Mouse (Mus musculus): Measurements from ENCODE around the gene Usp18.

Gene Usp18

DNA sequence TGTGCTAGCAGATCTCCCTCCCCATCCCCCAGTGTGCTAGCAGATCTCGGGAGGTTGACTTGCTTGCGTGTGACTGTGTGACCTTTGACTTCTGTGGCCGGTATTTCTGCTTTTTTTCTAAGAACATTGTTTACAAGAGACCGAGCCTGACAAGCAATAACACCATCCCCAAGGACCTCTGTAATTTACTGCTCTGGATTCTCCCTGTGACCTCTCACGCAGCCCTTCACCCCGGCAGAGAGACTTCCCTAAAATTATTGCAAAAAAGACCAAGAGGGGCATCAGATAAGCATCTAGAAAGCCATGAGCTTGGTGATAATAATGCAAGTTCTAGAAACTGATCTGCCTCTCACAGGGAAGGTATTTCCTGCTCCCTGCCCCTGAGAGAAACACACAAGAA is 20.7 kb upstream of the Usp18 start:
- DNase-seq (ENCODE audit: low read depth), result peak; percentile 29

DNA sequence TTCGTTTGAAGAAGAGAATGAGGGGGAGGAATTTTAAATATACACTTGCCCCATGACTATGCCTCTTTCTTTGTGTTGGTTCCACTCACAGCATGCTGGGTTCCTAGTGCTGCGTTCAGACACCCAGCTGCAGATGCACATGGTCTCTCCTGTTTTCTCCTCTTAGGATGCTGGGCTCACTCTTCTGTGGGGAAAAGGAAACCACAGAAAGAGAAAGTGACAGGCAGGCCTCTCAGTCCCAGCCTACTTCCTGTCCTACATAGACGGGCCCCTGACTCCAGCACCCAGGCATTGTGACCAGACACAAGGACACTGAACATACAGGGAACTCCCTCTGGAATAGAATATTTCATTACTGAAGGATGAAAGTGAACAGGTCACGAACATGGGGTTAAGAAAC is 19.7 kb upstream of the Usp18 start:
- DNase-seq (ENCODE audit: low read depth), result peak; percentile 62

DNA sequence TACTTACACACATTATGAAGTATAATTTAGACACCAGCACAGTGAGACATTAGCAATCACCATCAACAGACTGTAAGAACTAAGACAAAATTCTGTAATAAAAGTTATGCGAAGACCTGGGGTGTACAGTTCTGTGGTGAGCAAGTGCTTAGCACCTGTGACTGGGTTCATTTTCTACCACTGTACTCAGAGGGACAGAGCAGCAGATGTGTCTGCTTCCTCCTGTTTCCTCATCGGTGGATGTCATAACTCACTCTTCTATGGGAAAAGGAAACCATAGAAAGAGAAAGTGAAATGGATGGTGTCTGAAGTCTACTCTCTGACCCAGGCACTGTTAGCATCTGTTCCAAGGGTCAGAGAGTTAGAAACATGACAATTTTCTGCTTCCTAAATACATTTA is 19.0 kb upstream of the Usp18 start:
- peak; percentile 42 for DNase-seq (ENCODE audit: low read depth)

DNA sequence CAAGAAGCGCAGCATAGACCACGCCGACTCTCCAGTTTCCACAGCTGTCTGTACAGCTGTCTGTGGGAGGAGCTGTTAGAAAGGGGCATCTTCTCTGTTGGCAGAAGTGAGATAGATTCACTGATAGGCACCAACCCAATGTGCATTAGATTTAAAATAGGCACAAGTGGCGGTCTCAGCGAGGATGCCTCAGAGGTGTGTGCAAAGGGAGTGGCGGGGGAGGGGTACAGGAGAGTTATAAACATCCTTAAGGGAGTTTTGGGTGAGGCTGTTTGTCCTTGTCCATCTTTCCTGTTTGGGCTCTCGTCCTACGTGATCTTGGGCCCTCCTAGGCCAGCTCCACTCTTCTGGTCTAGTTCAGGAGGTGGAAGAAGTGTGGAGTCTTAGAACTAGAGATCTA is 17.3 kb upstream of the Usp18 start:
- DNase-seq (ENCODE audit: low read depth), result peak; percentile 29

DNA sequence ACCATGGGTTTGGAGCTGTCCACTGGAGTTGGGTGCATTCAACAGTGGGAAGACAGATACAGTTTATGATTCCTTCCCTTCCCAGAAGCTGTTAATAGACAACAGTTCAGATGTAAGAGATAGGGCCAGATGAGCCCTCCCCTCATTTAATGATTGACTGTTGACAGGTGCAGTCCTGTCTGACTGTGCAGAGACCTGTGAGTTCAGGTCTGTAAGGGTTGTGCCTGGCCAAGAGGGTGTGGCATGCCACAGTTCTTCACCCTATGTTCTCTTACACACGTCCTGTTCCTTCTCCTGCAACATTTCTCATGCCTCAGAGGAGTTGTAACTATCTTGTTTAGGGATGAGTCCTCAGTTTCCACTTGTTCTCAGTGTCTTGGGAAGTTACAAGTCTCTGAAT is 13.1 kb upstream of the Usp18 start:
- DNase-seq (ENCODE audit: low read depth), result no peak

DNA sequence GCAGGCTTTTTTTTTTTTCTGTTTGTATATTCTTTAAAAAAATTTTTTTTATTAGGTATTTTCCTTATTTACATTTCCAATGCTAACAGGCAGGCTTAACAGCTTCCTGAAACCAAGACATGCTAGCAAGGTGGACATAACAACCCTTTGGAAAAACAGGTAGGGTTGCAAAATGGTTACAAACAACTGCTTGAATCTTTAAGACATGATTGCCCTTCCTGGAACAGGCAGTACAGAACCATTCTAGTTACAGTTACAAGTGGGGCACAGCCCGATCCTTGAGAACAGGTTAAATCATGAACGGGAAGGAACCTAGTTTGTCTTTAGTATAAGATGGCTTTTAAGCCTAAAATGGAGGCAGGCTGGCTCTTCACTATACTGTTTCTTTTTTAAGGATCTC is 9.3 kb upstream of the Usp18 start:
- DNase-seq (ENCODE audit: low read depth), result no peak

DNA sequence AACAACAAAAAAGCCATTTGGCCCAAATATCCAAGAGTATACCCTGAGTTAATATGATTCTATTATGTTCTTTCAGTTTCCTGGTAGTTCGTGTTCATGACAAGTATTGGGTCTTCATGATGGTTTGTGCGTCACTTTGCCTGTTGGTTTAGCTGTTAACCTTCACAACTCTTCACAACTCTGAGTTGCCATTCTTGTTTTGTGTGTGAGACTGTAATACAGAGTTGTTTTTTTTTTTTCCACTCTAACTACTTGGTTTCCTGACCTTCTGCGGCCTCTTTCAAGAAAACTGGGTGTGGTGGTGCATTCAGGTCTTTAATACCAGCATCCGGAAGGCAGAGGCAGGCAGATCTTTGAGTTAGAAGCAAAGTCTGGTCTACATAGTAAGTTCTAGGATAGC is 7.5 kb upstream of the Usp18 start:
- peak; percentile 60 for DNase-seq (ENCODE audit: low read depth)

DNA sequence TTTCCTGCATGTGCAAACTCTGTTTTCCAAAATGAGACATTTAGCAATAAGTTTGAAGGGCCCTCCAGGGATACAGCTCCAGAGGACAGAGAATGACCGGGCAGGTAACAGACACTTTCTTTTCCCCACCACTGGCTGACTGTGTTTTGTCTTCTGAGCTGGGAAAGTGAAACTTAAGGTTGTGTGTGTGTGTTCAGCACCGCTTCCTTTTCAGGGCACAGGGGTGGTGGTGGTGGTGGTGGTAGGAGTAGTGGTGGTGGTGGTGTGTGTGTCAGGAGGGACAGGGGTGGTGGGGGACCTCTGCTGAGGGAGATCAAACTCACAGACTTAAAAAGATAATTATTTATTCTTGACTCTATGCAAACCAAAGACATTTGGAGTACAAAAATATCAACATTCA is 3.9 kb upstream of the Usp18 start:
- peak; percentile 61 for DNase-seq (ENCODE audit: low read depth)

DNA sequence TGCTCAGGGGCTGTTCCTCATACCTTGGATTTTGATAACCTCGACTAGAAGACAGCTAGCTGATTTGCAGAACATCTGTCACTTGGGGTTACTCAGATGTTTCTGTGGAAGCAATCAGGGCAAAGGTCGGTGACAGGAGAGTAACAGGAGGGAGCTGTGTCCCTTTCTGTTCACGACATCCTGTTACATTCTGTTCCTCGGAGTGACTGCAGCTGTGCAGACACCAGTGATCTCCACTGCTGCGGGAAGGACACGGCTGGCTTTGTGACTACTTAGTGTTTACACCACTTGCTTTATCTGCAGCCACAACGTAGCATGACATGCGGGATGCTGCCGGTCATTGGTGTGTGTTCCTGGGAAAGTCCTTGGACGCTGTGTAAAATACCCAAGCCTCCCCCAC is 2.5 kb upstream of the Usp18 start:
- DNase-seq (ENCODE audit: low read depth), result peak; percentile 59

DNA sequence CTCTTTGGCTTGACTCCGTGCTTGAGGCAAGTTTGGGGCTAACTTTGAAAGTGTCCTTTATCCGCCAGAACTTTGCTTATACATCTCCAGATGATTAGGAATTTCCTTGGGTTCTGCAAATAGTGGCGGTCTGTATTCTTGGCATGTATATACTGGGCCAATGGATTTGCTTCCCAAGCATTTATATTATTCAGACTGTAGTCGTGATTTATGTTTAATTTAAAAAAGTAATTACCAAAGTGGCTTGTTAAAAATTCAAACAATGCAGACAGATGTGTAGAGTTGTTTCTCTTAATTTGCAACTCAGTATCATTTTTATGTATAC is 293 bp downstream of the Usp18 start:
- DNase-seq (ENCODE audit: low read depth), result no peak

DNA sequence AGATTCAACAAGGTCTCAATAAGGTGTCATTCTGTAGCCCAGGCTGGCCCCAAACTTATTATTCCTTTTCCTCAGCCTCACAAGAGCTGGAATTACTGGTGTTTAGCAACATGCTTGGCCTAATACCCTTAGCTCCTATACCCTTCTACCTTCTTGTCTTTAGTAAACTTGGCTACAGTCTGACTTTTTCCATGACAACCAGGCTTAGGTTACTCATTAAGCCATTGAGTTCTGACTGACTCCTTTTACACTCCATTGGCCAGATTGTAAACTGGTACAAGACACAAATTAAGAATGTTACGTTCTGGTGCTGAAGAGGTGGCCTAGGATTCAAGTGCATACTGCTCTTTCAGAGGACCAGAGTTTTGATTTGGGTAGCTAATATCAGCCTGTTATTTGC is 4.7 kb downstream of the Usp18 start:
- no peak for DNase-seq (ENCODE audit: low read depth)

DNA sequence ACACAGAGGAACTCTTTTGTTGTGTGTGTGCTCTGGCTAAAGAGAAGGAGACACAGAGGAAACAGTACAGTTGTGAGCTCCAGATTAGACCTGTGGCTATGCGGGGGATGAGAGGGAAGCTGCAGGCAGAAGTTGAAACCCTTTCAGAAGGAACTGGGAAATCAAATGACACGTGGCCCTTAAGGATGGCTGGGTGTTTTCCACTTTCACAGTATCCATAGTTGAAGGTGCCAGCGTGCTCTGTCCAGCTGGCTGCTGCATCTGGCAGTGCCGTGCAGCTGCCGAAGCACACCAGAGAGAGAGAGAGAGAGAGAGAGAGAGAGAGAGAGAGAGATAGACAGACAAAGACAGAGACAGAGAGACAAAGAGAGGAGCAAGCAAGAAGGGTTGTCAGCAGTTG is 5.5 kb downstream of the Usp18 start:
- DNase-seq (ENCODE audit: low read depth), result no peak

DNA sequence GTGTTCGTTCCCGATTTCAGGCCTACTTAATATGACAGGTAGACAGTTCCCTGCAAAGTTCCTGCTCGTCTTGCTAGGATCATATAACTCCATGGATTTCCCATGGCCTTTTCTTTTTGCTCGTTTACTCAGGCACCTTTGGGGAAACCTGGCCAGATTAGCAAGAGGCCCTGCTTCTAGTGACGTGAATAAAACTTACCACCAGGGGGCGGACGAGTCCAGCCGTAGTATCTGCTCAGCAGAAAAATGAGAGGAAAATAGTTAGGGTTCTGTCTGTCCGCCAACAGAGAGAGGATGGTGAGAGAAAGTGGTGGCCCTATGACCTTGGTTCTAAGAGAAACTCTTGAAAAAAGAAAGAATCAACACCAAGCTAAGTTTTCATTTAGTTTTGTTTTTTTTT is 14.8 kb downstream of the Usp18 start:
- peak; percentile 85 for DNase-seq (ENCODE audit: low read depth)

DNA sequence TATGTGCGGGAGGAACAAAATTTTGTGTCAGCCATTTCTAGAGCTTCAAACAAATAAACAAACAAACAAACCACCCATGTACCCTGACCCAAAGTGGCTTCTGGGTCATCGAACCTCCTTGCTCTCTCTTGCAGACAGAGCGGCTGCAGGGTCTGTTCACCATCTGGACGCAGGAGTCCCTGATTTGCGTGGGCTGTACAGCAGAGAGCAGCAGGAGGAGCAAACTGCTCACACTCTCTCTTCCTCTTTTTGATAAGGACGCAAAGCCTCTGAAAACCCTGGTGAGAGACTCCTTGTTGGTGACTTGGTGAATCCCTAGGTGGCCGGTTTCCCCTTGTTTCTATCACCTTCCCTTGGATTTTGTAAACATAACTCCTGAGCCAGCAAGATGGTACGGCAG is 15.5 kb downstream of the Usp18 start:
- no peak for DNase-seq (ENCODE audit: low read depth)

DNA sequence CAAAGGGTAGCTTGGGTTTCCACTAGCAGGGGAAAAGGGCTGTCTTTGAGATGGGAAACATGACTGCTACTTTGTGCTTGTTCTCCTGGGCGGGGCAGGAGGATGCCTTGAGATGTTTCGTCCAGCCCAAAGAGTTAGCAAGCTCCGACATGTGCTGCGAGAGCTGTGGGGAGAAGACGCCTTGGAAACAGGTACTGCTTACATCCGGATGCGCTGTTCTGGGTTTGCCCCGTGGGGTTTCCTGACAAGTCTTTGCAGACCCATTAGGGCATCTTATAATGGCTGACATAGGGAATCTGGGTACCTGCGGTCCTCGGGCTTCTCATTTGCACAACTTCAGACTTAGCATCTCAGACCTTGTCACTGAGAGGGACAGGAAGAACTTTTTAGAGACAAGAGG is 16.3 kb downstream of the Usp18 start:
- DNase-seq (ENCODE audit: low read depth), result no peak

DNA sequence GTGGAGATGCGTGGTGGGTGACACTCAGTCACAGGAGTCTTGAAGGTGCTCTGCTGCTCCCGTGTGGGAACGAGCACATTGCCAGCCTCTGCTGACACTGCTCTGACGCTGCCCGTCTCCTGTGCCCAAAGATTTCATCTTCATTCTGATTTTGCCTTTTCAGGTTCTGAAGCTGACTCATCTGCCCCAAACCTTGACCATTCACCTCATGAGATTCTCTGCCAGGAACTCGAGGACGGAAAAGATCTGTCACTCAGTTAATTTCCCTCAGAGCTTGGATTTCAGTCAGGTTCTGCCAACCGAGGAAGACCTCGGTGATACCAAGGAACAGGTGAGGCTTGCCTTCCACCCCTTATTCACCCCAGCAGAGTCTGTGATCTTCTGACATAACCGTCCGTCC is 16.8 kb downstream of the Usp18 start:
- no peak for DNase-seq (ENCODE audit: low read depth)

DNA sequence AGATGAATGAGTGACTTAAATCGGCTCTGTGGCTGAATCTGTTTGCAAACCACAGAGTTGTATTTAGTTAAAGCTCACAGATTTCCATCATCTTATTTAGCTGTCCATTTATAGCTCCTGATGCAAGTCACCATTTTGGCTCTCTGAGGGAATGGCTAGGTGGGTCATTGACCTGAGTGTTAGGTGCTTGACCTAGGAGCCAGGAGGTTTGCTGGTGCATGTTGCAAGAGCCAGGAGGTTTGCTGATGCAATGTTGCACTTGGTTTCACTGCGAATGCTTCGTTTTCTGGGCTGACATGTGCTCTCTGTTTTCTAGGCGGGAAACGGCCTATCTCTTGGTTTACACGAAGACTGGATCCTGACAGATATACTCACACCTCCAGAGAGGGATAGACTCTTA is 24.4 kb downstream of the Usp18 start:
- DNase-seq (ENCODE audit: low read depth), result no peak

DNA sequence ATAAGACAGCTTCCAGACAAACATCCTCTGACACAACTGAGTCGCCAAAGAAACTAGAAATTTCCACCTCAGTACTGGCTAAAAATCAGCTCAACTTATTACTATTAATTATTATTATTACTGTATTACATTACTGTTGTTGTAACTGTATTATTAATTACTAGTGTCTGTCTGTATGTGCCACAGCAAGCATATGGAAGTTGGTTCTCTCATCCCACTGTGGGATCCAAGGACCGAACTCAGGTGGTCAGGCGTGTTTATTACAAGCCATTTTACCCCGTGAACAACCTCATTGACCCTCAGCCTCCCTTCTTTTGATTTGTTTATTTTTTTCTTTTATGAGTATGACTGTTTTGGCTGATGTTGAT is 26.0 kb downstream of the Usp18 start:
- no peak for DNase-seq (ENCODE audit: low read depth)

DNA sequence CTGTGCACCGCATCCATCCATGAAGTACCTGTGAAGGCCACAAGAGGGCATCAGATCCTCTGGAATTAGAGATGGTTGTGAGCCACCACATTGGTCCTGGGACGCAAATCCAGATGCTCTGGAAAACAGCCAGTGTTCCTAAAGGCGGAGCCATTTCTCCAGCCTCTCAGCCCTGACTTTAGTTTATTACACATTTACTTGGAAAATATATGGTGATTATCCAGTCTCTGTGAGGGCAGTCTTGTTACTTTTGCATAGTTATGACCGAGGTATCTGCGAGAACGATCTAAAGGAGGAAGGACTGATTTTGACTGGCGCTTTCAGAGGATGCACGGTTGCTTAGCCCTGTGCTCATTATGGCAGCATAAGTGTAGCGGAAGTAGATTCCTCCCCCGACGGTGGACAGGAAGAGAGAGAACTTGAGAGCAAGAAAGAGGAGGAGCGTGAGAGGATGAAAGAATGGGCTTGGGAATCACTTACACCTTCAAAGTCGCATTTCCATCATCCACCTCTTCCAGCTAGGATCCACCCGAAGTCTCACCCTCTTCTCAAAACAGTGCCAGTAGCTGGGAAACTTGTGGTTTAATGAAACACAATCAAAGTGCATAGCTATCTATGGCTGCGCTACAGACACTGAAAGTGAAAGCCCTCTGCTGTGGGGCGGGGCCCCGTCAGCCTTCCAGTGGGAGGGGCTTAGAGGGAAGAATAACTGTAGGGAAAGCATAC is 26.5 kb downstream of the Usp18 start:
- DNase-seq (ENCODE audit: low read depth), result peak; percentile 89

DNA sequence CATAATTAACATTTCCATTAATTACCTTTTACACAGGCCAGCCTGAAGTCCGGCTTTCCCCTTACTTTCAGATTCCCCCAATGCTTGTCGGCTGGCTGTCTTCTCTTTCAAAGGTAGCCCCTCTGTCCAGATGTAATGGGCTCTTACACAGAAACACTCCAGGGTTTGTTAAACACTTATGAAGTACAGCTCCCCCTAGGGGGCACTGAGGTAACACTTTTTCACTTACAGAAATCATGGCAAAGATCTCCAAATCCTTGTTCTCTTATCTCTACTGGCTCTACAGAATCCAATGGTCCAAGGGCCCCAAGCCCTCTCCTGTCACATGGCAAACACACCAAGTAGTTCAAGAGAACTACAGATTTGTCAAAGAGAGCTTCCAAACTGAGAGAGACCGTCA is 28.6 kb downstream of the Usp18 start:
- DNase-seq (ENCODE audit: low read depth), result peak; percentile 84

DNA sequence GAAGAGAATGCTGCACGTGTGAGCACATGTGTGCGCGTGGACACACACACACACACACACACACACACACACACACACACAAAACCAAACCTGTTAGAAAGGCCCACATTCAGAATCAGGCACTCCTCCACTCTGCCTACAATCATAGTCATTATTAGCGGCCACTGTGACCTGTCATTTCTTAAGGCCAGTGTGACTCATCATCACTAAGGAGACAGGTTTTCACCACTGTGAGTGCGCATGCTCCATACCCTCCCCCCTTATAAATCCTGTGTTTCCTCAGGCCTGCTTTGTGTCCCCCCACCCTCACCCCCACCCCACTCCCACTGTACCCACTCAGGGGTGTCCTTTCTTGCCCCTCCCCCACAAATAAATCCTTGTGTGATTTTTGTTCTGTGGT is 38.4 kb downstream of the Usp18 start:
- DNase-seq (ENCODE audit: low read depth), result no peak

DNA sequence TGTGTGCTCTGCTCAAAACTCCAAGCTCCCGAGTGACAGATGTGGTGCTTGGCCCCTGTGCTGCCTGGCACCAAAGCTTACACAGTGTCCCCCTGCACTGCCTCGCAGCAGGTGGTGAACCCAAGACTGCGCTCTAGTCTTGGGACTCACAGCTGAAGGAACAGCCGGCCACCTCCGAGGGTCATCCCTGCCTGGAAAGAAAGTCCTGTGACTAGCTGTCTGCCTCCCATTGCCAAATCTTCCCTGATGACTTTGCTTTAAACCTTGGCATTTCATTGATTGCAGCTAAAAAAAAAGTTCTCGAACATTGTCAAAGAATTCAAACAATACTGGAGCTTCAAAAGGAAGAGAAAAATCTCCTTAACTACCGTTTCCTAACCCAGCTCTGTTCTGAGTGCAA is 53.6 kb downstream of the Usp18 start:
- DNase-seq (ENCODE audit: low read depth), result no peak

DNA sequence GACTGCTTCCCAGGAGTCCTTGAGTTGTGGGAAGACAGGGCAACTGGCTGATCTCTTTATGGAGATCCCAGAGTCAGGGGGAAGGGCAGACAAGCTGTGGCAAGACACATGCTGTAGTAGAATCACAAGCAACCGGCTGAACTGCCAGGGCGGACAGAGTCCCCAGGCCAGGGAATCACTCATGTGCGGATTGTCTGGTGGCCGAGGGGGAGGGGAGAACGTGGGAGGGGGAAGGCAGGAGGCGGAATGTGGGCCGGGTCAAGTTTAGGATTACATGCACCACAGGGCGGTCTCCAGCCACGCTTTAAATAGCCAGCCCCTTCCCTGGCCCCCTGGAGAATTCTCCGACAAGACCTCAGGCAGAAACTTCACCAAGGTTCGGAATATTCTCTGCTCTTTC is 54.2 kb downstream of the Usp18 start, which contains the start of gene Slc6a13:
TSS of gene Slc6a13 (plus strand) at position 274 of the 400 bp plus-strand sequence.
- DNase-seq (ENCODE audit: low read depth), result no peak

DNA sequence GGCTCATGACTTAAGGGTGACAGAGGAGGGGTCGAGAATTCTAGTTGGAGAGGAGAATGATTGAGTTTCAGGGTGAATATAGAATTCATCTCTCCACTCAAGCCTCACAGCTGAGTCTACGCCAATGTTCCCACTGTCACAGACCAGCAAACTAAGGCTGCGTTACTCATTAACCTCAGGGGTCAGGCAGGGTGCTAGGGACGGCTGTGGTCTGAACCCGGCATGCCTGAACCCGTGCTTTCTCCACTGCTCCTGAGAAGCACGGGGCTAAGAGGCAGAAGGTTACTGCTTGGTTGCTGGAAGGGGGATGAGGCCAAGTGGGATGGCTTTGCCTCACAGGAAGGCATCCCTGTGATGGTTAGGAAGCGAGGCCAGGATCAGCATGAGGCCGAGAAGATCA is 54.8 kb downstream of the Usp18 start:
- DNase-seq (ENCODE audit: low read depth), result no peak

Data from induced T-regulatory cell, adult 2 months (primary cell).